Mouse (Mus musculus): ENCODE results near the gene Ccdc170. TPM values are rescaled to one million over a fixed set of nuclear protein-coding genes. Genes with fewer than 3 reads are reported as not detected.
"Not testable (repeated sequence)": the region's sequence is repeated elsewhere in the genome, so short reads cannot be mapped to it uniquely, and the experiment has no call there.

The Ccdc170 gene
- total RNA-seq (2021) (under 1 TPM; 0.21 to 0.25 TPM), polyA plus RNA-seq (2012; rRNA removed) (0.08 and 0.26 TPM in 2 replicates)
- long read RNA-seq = 0 reads

- H3K27ac ChIP-seq = no peak within 1 kb of the TSS
- DNase-seq = peak; percentile 29 to 39
- no peak within 1 kb of the TSS for H3K9ac ChIP-seq (ENCODE audit: low read depth, low read length)
- intact Hi-C loops (cut with DNase I) = no loop called here
- no peaks in the 10 kb centered on the region for H3K36me3 ChIP-seq (ENCODE audit: control insufficient read depth, insufficient read depth, low read length)
- no peaks in the 10 kb centered on the region for H3K27me3 ChIP-seq (ENCODE audit: control insufficient read depth, insufficient read depth, low read length)
- no peak within 1 kb of the TSS for H3K4me3 ChIP-seq
- WGBS = 52% methylated on average over 11 of the region's 11 CpGs
- TF ChIP-seq CTCF (IDR thresholded peaks at IDR 0.05) = no peak
- H3K79me2 ChIP-seq (replicated peaks; ENCODE audit: control insufficient read depth, insufficient read depth, low read length) = no peaks in the 10 kb centered on the region
- no peaks in the 10 kb centered on the region; the same call in 1 of the 2 replicates for H3K4me1 ChIP-seq (ENCODE audit: control insufficient read depth, insufficient read depth, low read length)
Observed at GRCm38 (mm10) chr10:4482355-4482754, at the start of gene Ccdc170. TSS of gene Ccdc170 (plus strand) at chr10:4482502.

- peak overlapping the region; percentile 76 for H3K9ac ChIP-seq (ENCODE audit: low read depth, low read length)
- WGBS = 15% methylated on average over 19 of the region's 19 CpGs
- no peak for DNase-seq
- peaks cover 2% of the 10 kb centered on the region; the same call in 1 of the 2 replicates for H3K4me1 ChIP-seq (ENCODE audit: control insufficient read depth, insufficient read depth, low read length)
- peaks cover 3% of the 10 kb centered on the region; the same call in 1 of the 2 replicates for H3K36me3 ChIP-seq (ENCODE audit: control insufficient read depth, insufficient read depth, low read length)
- peak overlapping the region; percentile 78 for H3K27ac ChIP-seq
- TF ChIP-seq CTCF (IDR thresholded peaks at IDR 0.05) = peak; percentile 53
- TF ChIP-seq EP300 (IDR thresholded peaks at IDR 0.05; ENCODE audit: insufficient read depth, low read depth, low read length) = no peak
- H3K27me3 ChIP-seq (ENCODE audit: control insufficient read depth, insufficient read depth, low read length) = no peaks in the 10 kb centered on the region
- H3K4me3 ChIP-seq = peak overlapping the region; percentile 78
- no peaks in the 10 kb centered on the region for H3K79me2 ChIP-seq (replicated peaks; ENCODE audit: control insufficient read depth, insufficient read depth, low read length)
- intact Hi-C loops (cut with DNase I) = loop anchor here (1.0 to 5.0 kb wide), 3 partner anchors 46 to 1164 kb away; no protein-coding TSS in a partner anchor
Observed at GRCm38 (mm10) chr10:4432996-4433755, 49.1 kb upstream of the Ccdc170 start.

GRCm38 (mm10) chr10:4433871-4434270 is 48.4 kb upstream of the Ccdc170 start:
- not testable (repeated sequence) for H3K9ac ChIP-seq (ENCODE audit: low read depth, low read length); H3K4me1 ChIP-seq (ENCODE audit: control insufficient read depth, insufficient read depth, low read length); H3K36me3 ChIP-seq (ENCODE audit: control insufficient read depth, insufficient read depth, low read length); H3K27me3 ChIP-seq (ENCODE audit: control insufficient read depth, insufficient read depth, low read length); H3K27ac ChIP-seq; H3K4me3 ChIP-seq; DNase-seq; H3K79me2 ChIP-seq (replicated peaks; ENCODE audit: control insufficient read depth, insufficient read depth, low read length)
- intact Hi-C loops (cut with DNase I) = loop anchor here (5.0 kb wide), 2 partner anchors 102 to 1163 kb away; no protein-coding TSS in a partner anchor
- WGBS = 76% methylated on average over 2 of the region's 2 CpGs

- no peak for TF ChIP-seq POLR2A (IDR thresholded peaks at IDR 0.05; ENCODE audit: insufficient read depth, low read depth, low read length)
- no peak for TF ChIP-seq EP300 (IDR thresholded peaks at IDR 0.05; ENCODE audit: insufficient read depth, low read depth, low read length)
- TF ChIP-seq CTCF (IDR thresholded peaks at IDR 0.05) = no peak
- H3K36me3 ChIP-seq (ENCODE audit: control insufficient read depth, insufficient read depth, low read length) = peaks cover 3% of the 10 kb centered on the region
- peaks cover 2% of the 10 kb centered on the region; the same call in 1 of the 2 replicates for H3K4me1 ChIP-seq (ENCODE audit: control insufficient read depth, insufficient read depth, low read length)
- no peak overlapping the region for H3K4me3 ChIP-seq
- no peaks in the 10 kb centered on the region for H3K27me3 ChIP-seq (ENCODE audit: control insufficient read depth, insufficient read depth, low read length)
- intact Hi-C loops (cut with DNase I) = no loop called here
- H3K79me2 ChIP-seq (replicated peaks; ENCODE audit: control insufficient read depth, insufficient read depth, low read length) = no peaks in the 10 kb centered on the region
- no peak overlapping the region for H3K27ac ChIP-seq
- 77% methylated on average over 3 of the region's 3 CpGs for WGBS
- no peak for DNase-seq
- H3K9ac ChIP-seq (ENCODE audit: low read depth, low read length) = no peak overlapping the region
Observed at GRCm38 (mm10) chr10:4435416-4435815, 46.9 kb upstream of the Ccdc170 start.

- Histone ChIP-seq H3K4me1 (ENCODE audit: control insufficient read depth, insufficient read depth, low read length) (no peaks in the 10 kb centered on the region), H3K27ac (no peak overlapping the region), H3K79me2 (replicated peaks; ENCODE audit: control insufficient read depth, insufficient read depth, low read length) (no peaks in the 10 kb centered on the region), H3K9ac (ENCODE audit: low read depth, low read length) (no peak overlapping the region), H3K36me3 (ENCODE audit: control insufficient read depth, insufficient read depth, low read length) (no peaks in the 10 kb centered on the region), H3K27me3 (ENCODE audit: control insufficient read depth, insufficient read depth, low read length) (no peaks in the 10 kb centered on the region), H3K4me3 (no peak overlapping the region)
- TF ChIP-seq CTCF (IDR thresholded peaks at IDR 0.05) (no peak), POLR2A (IDR thresholded peaks at IDR 0.05; ENCODE audit: insufficient read depth, low read depth, low read length) (no peak), EP300 (IDR thresholded peaks at IDR 0.05; ENCODE audit: insufficient read depth, low read depth, low read length) (no peak)
- DNase-seq = no peak
- WGBS = 51% methylated on average over 4 of the region's 4 CpGs
- intact Hi-C loops (cut with DNase I) = no loop called here
Observed at GRCm38 (mm10) chr10:4456409-4456808, 25.9 kb upstream of the Ccdc170 start.

GRCm38 (mm10) chr10:4460201-4460600 is 22.1 kb upstream of the Ccdc170 start:
- Histone ChIP-seq H3K9ac (ENCODE audit: low read depth, low read length) (no peak overlapping the region), H3K27me3 (ENCODE audit: control insufficient read depth, insufficient read depth, low read length) (no peaks in the 10 kb centered on the region), H3K4me3 (no peak overlapping the region), H3K4me1 (ENCODE audit: control insufficient read depth, insufficient read depth, low read length) (no peaks in the 10 kb centered on the region), H3K36me3 (ENCODE audit: control insufficient read depth, insufficient read depth, low read length) (no peaks in the 10 kb centered on the region), H3K27ac (no peak overlapping the region), H3K79me2 (replicated peaks; ENCODE audit: control insufficient read depth, insufficient read depth, low read length) (no peaks in the 10 kb centered on the region)
- intact Hi-C loops (cut with DNase I) = no loop called here
- 96% methylated on average over 2 of the region's 2 CpGs for WGBS
- DNase-seq = no peak
- TF ChIP-seq CTCF (IDR thresholded peaks at IDR 0.05) (no peak), EP300 (IDR thresholded peaks at IDR 0.05; ENCODE audit: insufficient read depth, low read depth, low read length) (no peak), POLR2A (IDR thresholded peaks at IDR 0.05; ENCODE audit: insufficient read depth, low read depth, low read length) (no peak)
